Mouse (Mus musculus): ENCODE data around the gene Kcnq4. TPM values are rescaled to one million over a fixed set of nuclear protein-coding genes. Genes with fewer than 3 reads are reported as not detected.
A peak's percentile ranks its signal among the peaks of the same experiment; 100 is the strongest.

The Kcnq4 gene
- polyA plus RNA-seq, 1 experiment from 2014 or later, result 4.6 TPM

- H3K27ac ChIP-seq, result peak overlapping the region; percentile 68; the same call in 1 of the 2 replicates
- peaks cover 27% of the 10 kb centered on the region for H3K4me1 ChIP-seq (replicated peaks)
- WGBS, result 22% methylated on average over 12 of the region's 12 CpGs
- peaks cover 61% of the 10 kb centered on the region for H3K27me3 ChIP-seq (ENCODE audit: insufficient read depth, poor library complexity, severe bottlenecking)
- no peaks in the 10 kb centered on the region for H3K36me3 ChIP-seq
- H3K9me3 ChIP-seq, result no peaks in the 10 kb centered on the region
- no peak for DNase-seq (ENCODE audit: low spot score)
- H3K4me3 ChIP-seq, result peak overlapping the region; percentile 49
Measured at GRCm38 (mm10) chr4:120716765-120717164, 31.6 kb downstream of the Kcnq4 start.

- Histone ChIP-seq H3K36me3 (no peaks in the 10 kb centered on the region), H3K4me1 (replicated peaks) (peaks cover 27% of the 10 kb centered on the region), H3K27ac (peak overlapping the region; percentile 68), H3K27me3 (ENCODE audit: insufficient read depth, poor library complexity, severe bottlenecking) (peaks cover 61% of the 10 kb centered on the region), H3K9me3 (no peaks in the 10 kb centered on the region), H3K4me3 (peak overlapping the region; percentile 49)
- DNase-seq (ENCODE audit: low spot score), result peak; percentile 67
- 2% methylated on average over 12 of the region's 12 CpGs for WGBS
Measured at GRCm38 (mm10) chr4:120716141-120716571, 32.3 kb downstream of the Kcnq4 start.

- Histone ChIP-seq H3K4me1 (replicated peaks) (peaks cover 23% of the 10 kb centered on the region), H3K27me3 (ENCODE audit: insufficient read depth, poor library complexity, severe bottlenecking) (peaks cover 59% of the 10 kb centered on the region), H3K36me3 (no peaks in the 10 kb centered on the region), H3K27ac (no peak overlapping the region), H3K4me3 (no peak overlapping the region), H3K9me3 (no peaks in the 10 kb centered on the region)
- DNase-seq (ENCODE audit: low spot score), result no peak
- 83% methylated on average over 6 of the region's 6 CpGs for WGBS
Measured at GRCm38 (mm10) chr4:120713856-120714497, 34.4 kb downstream of the Kcnq4 start.

GRCm38 (mm10) chr4:120713021-120713420 lies 35.4 kb downstream of the Kcnq4 start:
- no peaks in the 10 kb centered on the region for H3K9me3 ChIP-seq
- WGBS, result 95% methylated on average over 6 of the region's 6 CpGs
- peaks cover 28% of the 10 kb centered on the region for H3K4me1 ChIP-seq (replicated peaks)
- peaks cover 49% of the 10 kb centered on the region for H3K27me3 ChIP-seq (ENCODE audit: insufficient read depth, poor library complexity, severe bottlenecking)
- no peak overlapping the region for H3K27ac ChIP-seq
- no peaks in the 10 kb centered on the region for H3K36me3 ChIP-seq
- no peak overlapping the region for H3K4me3 ChIP-seq
- DNase-seq (ENCODE audit: low spot score), result no peak

- Histone ChIP-seq H3K9me3 (no peaks in the 10 kb centered on the region), H3K4me1 (replicated peaks) (peaks cover 27% of the 10 kb centered on the region), H3K27me3 (ENCODE audit: insufficient read depth, poor library complexity, severe bottlenecking) (peaks cover 42% of the 10 kb centered on the region), H3K36me3 (no peaks in the 10 kb centered on the region), H3K4me3 (no peak overlapping the region), H3K27ac (no peak overlapping the region)
- 81% methylated on average over 12 of the region's 12 CpGs for WGBS
- DNase-seq (ENCODE audit: low spot score), result no peak
Measured at GRCm38 (mm10) chr4:120712236-120712635, 36.2 kb downstream of the Kcnq4 start.

GRCm38 (mm10) chr4:120702511-120702910 lies 45.9 kb downstream of the Kcnq4 start:
- H3K27ac ChIP-seq, result no peak overlapping the region
- peaks cover 38% of the 10 kb centered on the region for H3K27me3 ChIP-seq (ENCODE audit: insufficient read depth, poor library complexity, severe bottlenecking)
- WGBS, result 90% methylated on average over 2 of the region's 2 CpGs
- no peaks in the 10 kb centered on the region for H3K9me3 ChIP-seq
- no peaks in the 10 kb centered on the region for H3K36me3 ChIP-seq
- DNase-seq (ENCODE audit: low spot score), result no peak
- no peak overlapping the region for H3K4me3 ChIP-seq
- H3K4me1 ChIP-seq (replicated peaks), result peaks cover 10% of the 10 kb centered on the region

GRCm38 (mm10) chr4:120702056-120702455 lies 46.4 kb downstream of the Kcnq4 start:
- no peak for DNase-seq (ENCODE audit: low spot score)
- peak overlapping the region; percentile 24; the same call in 1 of the 2 replicates for H3K27ac ChIP-seq
- peaks cover 11% of the 10 kb centered on the region for H3K4me1 ChIP-seq (replicated peaks)
- 86% methylated on average over 8 of the region's 8 CpGs for WGBS
- no peaks in the 10 kb centered on the region for H3K9me3 ChIP-seq
- no peak overlapping the region for H3K4me3 ChIP-seq
- H3K27me3 ChIP-seq (ENCODE audit: insufficient read depth, poor library complexity, severe bottlenecking), result peaks cover 43% of the 10 kb centered on the region
- no peaks in the 10 kb centered on the region for H3K36me3 ChIP-seq

GRCm38 (mm10) chr4:120701180-120701579 lies 47.2 kb downstream of the Kcnq4 start:
- 91% methylated on average over 3 of the region's 3 CpGs for WGBS
- Histone ChIP-seq H3K27ac (no peak overlapping the region), H3K27me3 (ENCODE audit: insufficient read depth, poor library complexity, severe bottlenecking) (peaks cover 51% of the 10 kb centered on the region), H3K4me1 (replicated peaks) (peaks cover 11% of the 10 kb centered on the region), H3K9me3 (no peaks in the 10 kb centered on the region), H3K36me3 (no peaks in the 10 kb centered on the region), H3K4me3 (no peak overlapping the region)
- no peak for DNase-seq (ENCODE audit: low spot score)

GRCm38 (mm10) chr4:120697799-120698484 lies 50.5 kb downstream of the Kcnq4 start:
- WGBS, result 18% methylated on average over 35 of the region's 35 CpGs
- Histone ChIP-seq H3K27ac (no peak overlapping the region), H3K27me3 (ENCODE audit: insufficient read depth, poor library complexity, severe bottlenecking) (peaks cover 60% of the 10 kb centered on the region), H3K4me3 (peak overlapping the region; percentile 38), H3K36me3 (no peaks in the 10 kb centered on the region), H3K9me3 (no peaks in the 10 kb centered on the region), H3K4me1 (replicated peaks) (peaks cover 11% of the 10 kb centered on the region)
- no peak for DNase-seq (ENCODE audit: low spot score)

- H3K27me3 ChIP-seq (ENCODE audit: insufficient read depth, poor library complexity, severe bottlenecking), result peaks cover 60% of the 10 kb centered on the region
- H3K27ac ChIP-seq, result no peak overlapping the region
- H3K4me3 ChIP-seq, result peak overlapping the region; percentile 38; the same call in 1 of the 2 replicates
- no peaks in the 10 kb centered on the region for H3K36me3 ChIP-seq
- no peaks in the 10 kb centered on the region for H3K9me3 ChIP-seq
- H3K4me1 ChIP-seq (replicated peaks), result peaks cover 11% of the 10 kb centered on the region
- DNase-seq (ENCODE audit: low spot score), result no peak
- WGBS, result 88% methylated on average over 8 of the region's 8 CpGs
Measured at GRCm38 (mm10) chr4:120697353-120697752, 51.1 kb downstream of the Kcnq4 start.

GRCm38 (mm10) chr4:120692717-120693116 lies 55.7 kb downstream of the Kcnq4 start:
- Histone ChIP-seq H3K27me3 (ENCODE audit: insufficient read depth, poor library complexity, severe bottlenecking) (peaks cover 27% of the 10 kb centered on the region), H3K4me3 (no peak overlapping the region), H3K27ac (no peak overlapping the region), H3K4me1 (replicated peaks) (peaks cover 3% of the 10 kb centered on the region), H3K9me3 (no peaks in the 10 kb centered on the region), H3K36me3 (no peaks in the 10 kb centered on the region)
- 41% methylated on average over 10 of the region's 10 CpGs for WGBS
- DNase-seq (ENCODE audit: low spot score), result peak; percentile 62

- Histone ChIP-seq H3K36me3 (no peaks in the 10 kb centered on the region), H3K27me3 (ENCODE audit: insufficient read depth, poor library complexity, severe bottlenecking) (peaks cover 4% of the 10 kb centered on the region), H3K4me3 (no peak overlapping the region), H3K9me3 (no peaks in the 10 kb centered on the region), H3K4me1 (replicated peaks) (no peaks in the 10 kb centered on the region; the same call in 1 of the 2 replicates), H3K27ac (no peak overlapping the region)
- DNase-seq (ENCODE audit: low spot score), result no peak
- WGBS, result 78% methylated on average over 6 of the region's 6 CpGs
Measured at GRCm38 (mm10) chr4:120689317-120689716, 59.1 kb downstream of the Kcnq4 start.

GRCm38 (mm10) chr4:120687282-120687681 lies 61.1 kb downstream of the Kcnq4 start:
- Histone ChIP-seq H3K36me3 (no peaks in the 10 kb centered on the region), H3K27ac (no peak overlapping the region), H3K4me3 (no peak overlapping the region), H3K9me3 (no peaks in the 10 kb centered on the region), H3K4me1 (replicated peaks) (peaks cover 4% of the 10 kb centered on the region; the same call in 1 of the 2 replicates), H3K27me3 (ENCODE audit: insufficient read depth, poor library complexity, severe bottlenecking) (no peaks in the 10 kb centered on the region)
- DNase-seq (ENCODE audit: low spot score), result no peak
- 54% methylated on average over 6 of the region's 6 CpGs for WGBS

Data from hindbrain, embryonic 10.5 days (tissue).